Mouse (Mus musculus) MEL (cell line): ENCODE results near the gene Ikzf2. TPM values are rescaled to one million over a fixed set of nuclear protein-coding genes. Genes with fewer than 3 reads are reported as not detected.

ENCODE experiments used
- DNase-seq: peaks from one replicate; pipeline ENCODE4 v3.0.0; 2011; ENCODE audit warnings: low read depth, low spot score
- H3K27ac ChIP-seq: 2 replicates; pipeline ENCODE4 v1.5.1; 2012; ENCODE audit warnings: low read depth, mild to moderate bottlenecking, control low read depth, low read length, moderate library complexity; ENCODE audit not compliant: control insufficient read depth
- H3K27me3 ChIP-seq, 2 experiments: fragments of 150-350 bp in 1 of 2; sonication (generic) in 1 of 2; 2 replicates each; pipeline ENCODE4 v1.6.1; 2012; ENCODE audit warnings: low read length in 2 of 2, mild to moderate bottlenecking in 2 of 2, improper control_type of control experiment in 1 of 2, moderate library complexity in 1 of 2; ENCODE audit not compliant: insufficient read depth in 2 of 2, control insufficient read depth in 1 of 2
- H3K36me3 ChIP-seq, 2 experiments: 2 replicates each; pipeline ENCODE4 v1.6.1; 2012 to 2014; ENCODE audit warnings: low read length in 2 of 2, improper control_type of control experiment in 1 of 2, inconsistent platforms in 1 of 2, mild to moderate bottlenecking in 1 of 2; ENCODE audit not compliant: insufficient read depth in 2 of 2, control insufficient read depth in 1 of 2
- H3K4me1 ChIP-seq, 2 experiments: fragments of 150-350 bp in 1 of 2; sonication (generic) in 1 of 2; 2 replicates each; pipeline ENCODE4 v1.6.1; 2012; ENCODE audit warnings: low read length in 2 of 2, improper control_type of control experiment in 1 of 2, mild to moderate bottlenecking in 1 of 2; ENCODE audit not compliant: insufficient read depth in 2 of 2, control insufficient read depth in 1 of 2
- H3K4me3 ChIP-seq, 2 experiments: fragments of 150-350 bp in 1 of 2; sonication (generic) in 1 of 2; 2 replicates each; pipeline ENCODE4 v1.5.1; 2012; ENCODE audit warnings: low read depth in 2 of 2, low read length in 2 of 2, mild to moderate bottlenecking in 2 of 2, moderate library complexity in 2 of 2, control low read depth in 1 of 2, improper control_type of control experiment in 1 of 2; ENCODE audit not compliant: control insufficient read depth in 1 of 2, insufficient read depth in 1 of 2
- H3K79me2 ChIP-seq: 2 replicates; pipeline ENCODE4 v1.6.1; 2012; ENCODE audit warnings: mild to moderate bottlenecking, low read length, moderate library complexity; ENCODE audit not compliant: control insufficient read depth, poor library complexity, insufficient read depth
- H3K9ac ChIP-seq: 2 replicates; pipeline ENCODE4 v1.6.1; 2012; ENCODE audit warnings: low read depth, mild to moderate bottlenecking, control low read depth, low read length, moderate library complexity; ENCODE audit not compliant: control insufficient read depth, poor library complexity, severe bottlenecking
- H3K9me3 ChIP-seq: fragments of 150-350 bp; sonication (generic); replicated peaks from 2 replicates; pipeline ENCODE4 v1.6.1; 2012; ENCODE audit warnings: mild to moderate bottlenecking, low read length, improper control_type of control experiment, moderate library complexity; ENCODE audit not compliant: insufficient read depth
- BHLHE40 ChIP-seq: IDR thresholded peaks from 2 replicates; pipeline ENCODE4 v1.6.1; 2012; ENCODE audit warnings: low read depth, mild to moderate bottlenecking, inconsistent platforms, low read length, improper control_type of control experiment, borderline replicate concordance
- E2F4 ChIP-seq: IDR thresholded peaks from 2 replicates; pipeline ENCODE4 v1.6.1; 2011; ENCODE audit warnings: low read depth, low read length, improper control_type of control experiment, borderline replicate concordance
- EP300 ChIP-seq, 2 experiments: IDR thresholded peaks; 2 replicates each; pipeline ENCODE4 v1.6.1; 2011; ENCODE audit warnings: improper control_type of control experiment in 2 of 2, low read length in 2 of 2, low read depth in 1 of 2, mild to moderate bottlenecking in 1 of 2
- GABPA ChIP-seq: IDR thresholded peaks from 2 replicates; pipeline ENCODE4 v1.6.1; 2012; ENCODE audit warnings: low read depth, mild to moderate bottlenecking, inconsistent platforms, low read length, improper control_type of control experiment, moderate library complexity
- GATA1 ChIP-seq: IDR thresholded peaks from 2 replicates; pipeline ENCODE4 v1.6.1; 2011; ENCODE audit warnings: low read depth, low read length, improper control_type of control experiment
- HCFC1 ChIP-seq: IDR thresholded peaks from 2 replicates; pipeline ENCODE4 v1.6.1; 2012; ENCODE audit warnings: low read depth, mild to moderate bottlenecking, inconsistent platforms, low read length, improper control_type of control experiment, moderate library complexity
- JUND ChIP-seq: IDR thresholded peaks from 2 replicates; pipeline ENCODE4 v1.6.1; 2011; ENCODE audit warnings: low read depth, mild to moderate bottlenecking, improper control_type of control experiment, low read length
- KAT2A ChIP-seq: conservative IDR thresholded peaks from 2 replicates; pipeline ENCODE4 v1.6.1; 2012; ENCODE audit warnings: low read depth, low read length, improper control_type of control experiment, inconsistent platforms
- MAFK ChIP-seq: IDR thresholded peaks from 2 replicates; pipeline ENCODE4 v1.6.1; 2011; ENCODE audit warnings: low read depth, mild to moderate bottlenecking, low read length, improper control_type of control experiment, borderline replicate concordance
- MAZ ChIP-seq: IDR thresholded peaks from 2 replicates; pipeline ENCODE4 v1.6.1; 2012; ENCODE audit warnings: low read depth, mild to moderate bottlenecking, inconsistent platforms, low read length, improper control_type of control experiment
- MEF2A ChIP-seq: IDR thresholded peaks from 2 replicates; pipeline ENCODE4 v1.6.1; 2014; ENCODE audit warnings: low read depth, mild to moderate bottlenecking, inconsistent platforms, low read length, improper control_type of control experiment; ENCODE audit not compliant: poor library complexity, insufficient replicate concordance, severe bottlenecking; ENCODE audit errors: extremely low read depth
- MYB ChIP-seq: IDR thresholded peaks from 2 replicates; pipeline ENCODE4 v1.6.1; 2011; ENCODE audit warnings: mild to moderate bottlenecking, low read depth, low read length, improper control_type of control experiment
- MYC ChIP-seq: IDR thresholded peaks from 2 replicates; pipeline ENCODE4 v1.6.1; 2011; ENCODE audit warnings: low read depth, mild to moderate bottlenecking, low read length, improper control_type of control experiment, moderate library complexity
- NELFE ChIP-seq: IDR thresholded peaks from 2 replicates; pipeline ENCODE4 v1.6.1; 2011; ENCODE audit warnings: low read depth, low read length, improper control_type of control experiment
- NRF1 ChIP-seq: IDR thresholded peaks from 2 replicates; pipeline ENCODE4 v1.6.1; 2014; ENCODE audit warnings: low read depth, mild to moderate bottlenecking, inconsistent platforms, low read length, improper control_type of control experiment, moderate library complexity; ENCODE audit not compliant: poor library complexity, insufficient read depth, severe bottlenecking
- POLR2A ChIP-seq, 2 experiments: IDR thresholded peaks; 2 replicates each; pipeline ENCODE4 v1.6.1; 2011 to 2012; ENCODE audit warnings: low read length in 2 of 2, mild to moderate bottlenecking in 2 of 2, control low read depth in 1 of 2, improper control_type of control experiment in 1 of 2, low read depth in 1 of 2, moderate library complexity in 1 of 2; ENCODE audit not compliant: control insufficient read depth in 1 of 2, insufficient read depth in 1 of 2, poor library complexity in 1 of 2
- POLR2AphosphoS2 ChIP-seq: IDR thresholded peaks from 2 replicates; pipeline ENCODE4 v1.6.1; 2011; ENCODE audit warnings: low read length, improper control_type of control experiment
- POLR2AphosphoS5 ChIP-seq: IDR thresholded peaks from 2 replicates; pipeline ENCODE4 v1.6.1; 2012; ENCODE audit warnings: low read depth, borderline replicate concordance, mild to moderate bottlenecking, inconsistent platforms, low read length, moderate library complexity, mixed read lengths
- RCOR1 ChIP-seq: IDR thresholded peaks from 2 replicates; pipeline ENCODE4 v1.6.1; 2012; ENCODE audit warnings: low read depth, mild to moderate bottlenecking, inconsistent platforms, low read length, improper control_type of control experiment
- SIN3A ChIP-seq: IDR thresholded peaks from 2 replicates; pipeline ENCODE4 v1.6.1; 2012; ENCODE audit warnings: low read length, improper control_type of control experiment, inconsistent platforms
- UBTF ChIP-seq: IDR thresholded peaks from 2 replicates; pipeline ENCODE4 v1.6.1; 2012; ENCODE audit warnings: low read depth, mild to moderate bottlenecking, inconsistent platforms, low read length, improper control_type of control experiment, moderate library complexity, borderline replicate concordance; ENCODE audit not compliant: insufficient read depth
- USF1 ChIP-seq: IDR thresholded peaks from 2 replicates; pipeline ENCODE4 v1.6.1; 2014; ENCODE audit warnings: low read depth, mild to moderate bottlenecking, inconsistent platforms, low read length, improper control_type of control experiment, moderate library complexity
- USF2 ChIP-seq, 2 experiments: IDR thresholded peaks; 2 replicates each; pipeline ENCODE4 v1.6.1; 2011 to 2012; ENCODE audit warnings: improper control_type of control experiment in 2 of 2, low read length in 2 of 2, borderline replicate concordance in 1 of 2, inconsistent platforms in 1 of 2, low read depth in 1 of 2, mild to moderate bottlenecking in 1 of 2; ENCODE audit not compliant: insufficient read depth in 1 of 2
- ZMIZ1 ChIP-seq: IDR thresholded peaks from 2 replicates; pipeline ENCODE4 v1.6.1; 2012; ENCODE audit warnings: low read depth, mild to moderate bottlenecking, inconsistent platforms, low read length, improper control_type of control experiment, moderate library complexity
- ZNF384 ChIP-seq: IDR thresholded peaks from 2 replicates; pipeline ENCODE4 v1.6.1; 2012; ENCODE audit warnings: low read depth, mild to moderate bottlenecking, inconsistent platforms, low read length, improper control_type of control experiment
- polyA plus RNA-seq, 2 experiments: library from polyadenylated mRNA; stranded (reverse) in 1 of 2; unstranded in 1 of 2; fragments of >175 nt in 1 of 2; fragments of >200 nt in 1 of 2; gene quantifications; 2 replicates each; pipeline versions ENCODE4 v1.2.1 to v1.2.4; 2012; ENCODE audit warnings: low replicate concordance in 2 of 2, low read depth in 1 of 2; ENCODE audit not compliant: insufficient read length in 2 of 2, insufficient read depth in 1 of 2, missing spikeins in 1 of 2
- total RNA-seq: library from RNA; depleted of rRNA; stranded (reverse); fragments of 300-350 nt; gene quantifications from 2 replicates; pipeline ENCODE4 v1.2.3, GENCODE M21; 2012

Ikzf2 gene
- total and polyA plus RNA-seq, 3 experiments = 2.9 to 5.6 TPM; not detected in 1

GRCm38 (mm10) chr1:69513595-69514250 is 173.3 kb downstream of the Ikzf2 start (continued):
- TF ChIP-seq KAT2A = 0 out of 2 replicates have a peak, but pooled peaks have one; percentile 14
- TF ChIP-seq GABPA = 0 out of 2 replicates have a peak, but pooled peaks have one; percentile 46
- TF ChIP-seq UBTF = no peak
- TF ChIP-seq BHLHE40 = peak; percentile 69; the same call in 1 of the 2 replicates
- TF ChIP-seq POLR2A (IDR thresholded peaks at IDR 0.05; ENCODE audit: control insufficient read depth in 1 of 2, insufficient read depth in 1 of 2, low read depth in 1 of 2, low read length in 2 of 2, poor library complexity in 1 of 2) = no peak
- TF ChIP-seq RCOR1 = peak; percentile 92; the same call in 1 of the 2 replicates
- no peak for TF ChIP-seq MEF2A
- peak; percentile 59; the same call in 1 of the 2 replicates for TF ChIP-seq HCFC1
- TF ChIP-seq MYC = peak; percentile 31; the same call in 1 of the 2 replicates
- TF ChIP-seq GATA1 = peak; percentile 94
- peak; percentile 88 for TF ChIP-seq SIN3A
- TF ChIP-seq MAFK = peak; percentile 81
- TF ChIP-seq, all 39 proteins: peak for 22

GRCm38 (mm10) chr1:69508275-69508674 is 178.8 kb downstream of the Ikzf2 start:
- H3K36me3 ChIP-seq = peaks cover 0 to 44% of the 10 kb centered on the region in 2 experiments; a peak in 2 of 4 replicates
- H3K27me3 ChIP-seq = no peaks in the 10 kb centered on the region
- peak overlapping the region; percentile 70 for H3K27ac ChIP-seq
- no peaks in the 10 kb centered on the region for H3K79me2 ChIP-seq
- H3K9me3 ChIP-seq = no peaks in the 10 kb centered on the region
- no peak overlapping the region for H3K9ac ChIP-seq
- peaks cover 16 to 35% of the 10 kb centered on the region in 2 experiments for H3K4me1 ChIP-seq
- TF ChIP-seq MAZ = no peak
- TF ChIP-seq POLR2A (IDR thresholded peaks at IDR 0.05; ENCODE audit: control insufficient read depth in 1 of 2, insufficient read depth in 1 of 2, low read depth in 1 of 2, low read length in 2 of 2, poor library complexity in 1 of 2) = no peak
- peak; percentile 61 for TF ChIP-seq ZNF384
- H3K4me3 ChIP-seq = no peak overlapping the region
- DNase-seq = no peak

- peak overlapping the region in 1 of 2 experiments; percentile 9; a peak in 1 of 4 replicates for H3K4me3 ChIP-seq
- no peaks in the 10 kb centered on the region for H3K9me3 ChIP-seq
- no peaks in the 10 kb centered on the region for H3K27me3 ChIP-seq
- H3K79me2 ChIP-seq = no peaks in the 10 kb centered on the region
- peaks cover 9 to 27% of the 10 kb centered on the region in 2 experiments for H3K4me1 ChIP-seq
- peaks cover 0 to 37% of the 10 kb centered on the region in 2 experiments; a peak in 2 of 4 replicates for H3K36me3 ChIP-seq
- peak; percentile 79 for DNase-seq
- peak overlapping the region; percentile 70 for H3K27ac ChIP-seq
- peak overlapping the region; percentile 0; the same call in 1 of the 2 replicates for H3K9ac ChIP-seq
- TF ChIP-seq EP300 (IDR thresholded peaks at IDR 0.05; ENCODE audit: low read depth in 1 of 2, low read length in 2 of 2) (peak; percentile 97 to 98), NELFE (no peak), ZMIZ1 (peak; percentile 46; the same call in 1 of the 2 replicates), SIN3A (peak; percentile 86), MAZ (no peak), ZNF384 (no peak), USF2 (IDR thresholded peaks at IDR 0.05; ENCODE audit: borderline replicate concordance in 1 of 2, insufficient read depth in 1 of 2, low read depth in 1 of 2, low read length in 2 of 2) (no peak), USF1 (no peak), POLR2AphosphoS2 (no peak), NRF1 (no peak), POLR2AphosphoS5 (no peak), MYB (peak; percentile 86), E2F4 (no peak), RCOR1 (peak; percentile 90), GABPA (no peak), JUND (0 out of 2 replicates have a peak, but pooled peaks have one; percentile 56), BHLHE40 (0 out of 2 replicates have a peak, but pooled peaks have one; percentile 5)
These were observed 179.5 kb downstream of the Ikzf2 start for GRCm38 (mm10) chr1:69507513-69507912.
